Mouse (Mus musculus) forebrain, embryonic 10.5 days (tissue): ENCODE data around the gene Smyd3. TPM values are rescaled to one million over a fixed set of nuclear protein-coding genes. Genes with fewer than 3 reads are reported as not detected.

Source experiments
- DNase-seq: peaks from one replicate; pipeline ENCODE4 v3.0.0-alpha.2; 2017; ENCODE audit warnings: low spot score; ENCODE audit errors: extremely low spot score
- H3K27ac ChIP-seq: fragments of 300-500 bp; sonication (generic); 2 replicates; pipeline ENCODE4 v1.5.1; 2016; ENCODE audit warnings: mild to moderate bottlenecking
- H3K27me3 ChIP-seq: fragments of 300-500 bp; sonication (generic); 2 replicates; pipeline ENCODE4 v1.6.1; 2016; ENCODE audit warnings: mild to moderate bottlenecking; ENCODE audit not compliant: poor library complexity, severe bottlenecking
- H3K36me3 ChIP-seq: fragments of 300-500 bp; sonication (generic); replicated peaks from 2 replicates; pipeline ENCODE4 v1.6.1; 2016; ENCODE audit warnings: mild to moderate bottlenecking, moderate library complexity
- H3K4me1 ChIP-seq: fragments of 300-500 bp; sonication (generic); 2 replicates; pipeline ENCODE4 v1.6.1; 2016
- H3K4me3 ChIP-seq: fragments of 300-500 bp; sonication (generic); 2 replicates; pipeline ENCODE4 v1.5.1; 2016; ENCODE audit warnings: mild to moderate bottlenecking, moderate library complexity
- H3K9me3 ChIP-seq: fragments of 300-500 bp; sonication (generic); 2 replicates; pipeline ENCODE4 v1.6.1; 2016; ENCODE audit warnings: mild to moderate bottlenecking, moderate library complexity
- WGBS: fragments of 180-500 bp; shearing (Covaris S2); methylation state at CpG from one replicate; pipeline ENCODE4 v1.1.7; 2016; 5-methylcytosine and 5-hydroxymethylcytosine counted together
- polyA plus RNA-seq: library from polyadenylated mRNA; unstranded; fragments of >200 nt; fragmentation: Nextera tagmentation; extraction: Ambion mirVana; gene quantifications from 2 replicates; pipeline ENCODE4 v1.2.1, GENCODE M21; 2016

Smyd3 gene
- polyA plus RNA-seq, 1 experiment from 2014 or later: 18.0 TPM

DNA sequence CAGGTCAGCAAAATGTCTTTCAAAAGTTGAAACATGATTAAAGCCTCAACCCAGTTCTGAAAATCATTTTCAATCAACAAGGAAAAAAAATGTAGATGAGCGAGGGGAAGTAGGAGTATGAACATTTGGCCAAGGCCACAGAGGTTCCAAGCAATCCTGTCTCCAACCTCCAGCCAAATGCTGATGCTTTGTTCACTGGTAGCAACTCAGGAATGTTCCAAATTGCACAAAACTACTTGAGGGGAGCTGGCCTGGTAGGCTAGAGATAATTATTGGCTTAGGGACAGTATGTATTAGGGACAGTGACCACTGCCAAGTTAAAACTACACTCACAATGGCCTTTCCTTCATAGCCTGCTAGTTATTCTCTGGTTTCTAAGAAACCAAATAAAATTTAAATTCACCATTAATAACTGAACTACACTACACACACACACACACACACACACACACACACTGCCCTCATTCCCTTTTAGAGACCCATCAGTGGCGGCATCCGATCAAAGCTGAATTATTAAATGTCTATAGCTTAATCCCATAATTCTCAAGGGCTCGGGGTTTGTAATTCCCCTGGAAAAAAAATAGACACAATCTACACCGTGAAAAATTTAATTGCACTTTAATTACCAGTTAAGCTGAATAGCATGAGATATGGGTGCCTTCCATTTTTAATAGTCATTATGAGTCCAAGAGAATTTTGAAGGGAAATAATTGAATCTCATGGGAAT lies 514.3 kb downstream of the Smyd3 start:
- DNase-seq: no peak
- 92% methylated on average over 5 of the region's 5 CpGs for whole genome bisulfite sequencing
- Histone ChIP-seq H3K9me3 (no peaks in the 10 kb centered on the region), H3K4me3 (no peak overlapping the region), H3K27ac (no peak overlapping the region), H3K36me3 (no peaks in the 10 kb centered on the region), H3K4me1 (peaks cover 9% of the 10 kb centered on the region), H3K27me3 (no peaks in the 10 kb centered on the region)

DNA sequence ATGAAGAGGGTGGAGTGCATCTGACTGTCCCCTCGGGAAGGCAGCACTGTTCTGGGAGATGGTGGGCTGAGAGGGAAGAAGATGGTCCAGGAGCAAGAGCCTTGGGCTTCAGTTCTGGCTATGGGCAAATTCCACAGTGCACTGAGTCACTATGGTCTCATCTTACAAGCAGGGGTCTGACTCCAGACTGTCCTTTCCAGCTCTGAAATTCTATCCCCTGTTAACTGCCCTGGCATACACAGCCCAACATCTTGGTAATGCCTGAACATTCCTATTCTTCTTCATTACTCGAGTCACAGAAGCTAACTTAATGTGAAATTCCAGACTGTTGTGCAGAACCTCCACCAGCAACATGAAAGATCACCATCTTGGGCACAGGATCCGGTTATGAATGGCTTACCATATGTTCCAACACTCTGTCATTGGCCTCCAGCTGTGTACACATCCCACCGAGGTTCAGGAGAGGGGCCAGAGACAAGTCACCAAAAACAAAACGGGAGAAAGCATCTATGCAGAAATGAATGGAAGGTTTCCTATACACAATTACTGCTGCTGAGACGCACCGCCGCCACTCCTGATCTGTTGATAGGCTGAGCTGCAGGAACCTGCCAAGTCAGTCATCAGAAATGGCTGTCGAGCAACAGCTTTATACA lies 517.8 kb downstream of the Smyd3 start:
- no peak overlapping the region for H3K4me3 ChIP-seq
- peaks cover 37% of the 10 kb centered on the region for H3K4me1 ChIP-seq
- no peak overlapping the region for H3K27ac ChIP-seq
- WGBS: 79% methylated on average over 9 of the region's 9 CpGs
- H3K36me3 ChIP-seq: no peaks in the 10 kb centered on the region
- no peak for DNase-seq
- H3K27me3 ChIP-seq: no peaks in the 10 kb centered on the region
- no peaks in the 10 kb centered on the region for H3K9me3 ChIP-seq

- no peak overlapping the region for H3K4me3 ChIP-seq
- no peak for DNase-seq
- H3K27ac ChIP-seq: no peak overlapping the region
- no peaks in the 10 kb centered on the region for H3K27me3 ChIP-seq
- WGBS: 45% methylated on average over 4 of the region's 4 CpGs
- H3K9me3 ChIP-seq: no peaks in the 10 kb centered on the region
- H3K36me3 ChIP-seq: no peaks in the 10 kb centered on the region
- H3K4me1 ChIP-seq: peaks cover 37% of the 10 kb centered on the region
Measured at GRCm38 (mm10) chr1:178997870-178998269, 520.0 kb downstream of the Smyd3 start.

DNA sequence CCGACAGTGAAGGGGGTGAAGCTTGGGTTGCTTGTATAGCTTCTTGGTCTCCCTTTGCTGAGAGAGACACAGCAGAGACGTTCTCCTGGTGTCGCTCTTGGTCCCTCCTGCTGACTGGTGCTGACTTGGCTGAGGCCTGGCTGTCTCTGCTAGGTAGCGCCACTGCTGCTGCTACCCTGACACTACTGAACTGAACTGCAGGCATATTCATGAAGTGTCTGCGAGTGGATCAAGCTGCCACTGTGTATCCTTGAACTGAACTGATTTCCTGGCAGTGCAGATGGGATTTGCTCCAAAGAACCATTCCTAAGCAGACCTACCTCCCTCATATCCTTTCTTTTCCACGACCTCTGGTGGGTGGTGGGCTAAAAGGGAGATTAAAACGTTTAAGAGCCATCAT lies 523.6 kb downstream of the Smyd3 start:
- Histone ChIP-seq H3K27ac (no peak overlapping the region), H3K27me3 (no peaks in the 10 kb centered on the region), H3K9me3 (no peaks in the 10 kb centered on the region), H3K4me3 (no peak overlapping the region), H3K4me1 (peaks cover 38% of the 10 kb centered on the region), H3K36me3 (no peaks in the 10 kb centered on the region)
- 82% methylated on average over 7 of the region's 7 CpGs for WGBS
- no peak for DNase-seq

DNA sequence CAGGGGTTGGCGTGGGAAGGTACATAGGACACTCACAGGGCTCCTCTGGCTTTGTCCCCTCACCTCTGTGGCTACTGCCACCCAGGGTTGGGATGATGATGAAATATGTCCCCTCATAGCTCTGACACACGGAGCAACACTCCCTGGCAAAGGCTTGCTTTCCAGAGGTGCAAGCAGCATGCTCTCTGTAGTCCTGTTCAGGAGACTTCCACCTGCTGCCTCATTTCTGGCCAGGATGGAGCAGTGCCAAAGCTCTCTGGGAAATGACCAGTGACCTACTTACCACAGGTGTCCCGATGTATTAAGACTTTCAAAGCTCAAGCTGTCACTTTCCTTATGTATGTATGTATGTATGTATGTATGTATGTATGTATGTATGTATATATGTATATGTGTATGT lies 525.3 kb downstream of the Smyd3 start:
- Histone ChIP-seq H3K27ac (no peak overlapping the region), H3K4me3 (no peak overlapping the region), H3K4me1 (peaks cover 27% of the 10 kb centered on the region), H3K27me3 (no peaks in the 10 kb centered on the region), H3K9me3 (no peaks in the 10 kb centered on the region), H3K36me3 (no peaks in the 10 kb centered on the region)
- WGBS: 94% methylated on average over 3 of the region's 3 CpGs
- no peak for DNase-seq

- Histone ChIP-seq H3K36me3 (no peaks in the 10 kb centered on the region), H3K27me3 (no peaks in the 10 kb centered on the region), H3K4me1 (peaks cover 21% of the 10 kb centered on the region), H3K27ac (no peak overlapping the region), H3K4me3 (no peak overlapping the region), H3K9me3 (no peaks in the 10 kb centered on the region)
- DNase-seq: no peak
- WGBS: 65% methylated on average over 4 of the region's 4 CpGs
Measured at GRCm38 (mm10) chr1:178991470-178991869, 526.4 kb downstream of the Smyd3 start.

- peaks cover 17% of the 10 kb centered on the region for H3K4me1 ChIP-seq
- 77% methylated on average over 6 of the region's 6 CpGs for WGBS
- H3K4me3 ChIP-seq: no peak overlapping the region
- DNase-seq: no peak
- H3K27me3 ChIP-seq: no peaks in the 10 kb centered on the region
- no peak overlapping the region for H3K27ac ChIP-seq
- H3K9me3 ChIP-seq: no peaks in the 10 kb centered on the region
- no peaks in the 10 kb centered on the region for H3K36me3 ChIP-seq
Measured at GRCm38 (mm10) chr1:178991045-178991444, 526.8 kb downstream of the Smyd3 start.

DNA sequence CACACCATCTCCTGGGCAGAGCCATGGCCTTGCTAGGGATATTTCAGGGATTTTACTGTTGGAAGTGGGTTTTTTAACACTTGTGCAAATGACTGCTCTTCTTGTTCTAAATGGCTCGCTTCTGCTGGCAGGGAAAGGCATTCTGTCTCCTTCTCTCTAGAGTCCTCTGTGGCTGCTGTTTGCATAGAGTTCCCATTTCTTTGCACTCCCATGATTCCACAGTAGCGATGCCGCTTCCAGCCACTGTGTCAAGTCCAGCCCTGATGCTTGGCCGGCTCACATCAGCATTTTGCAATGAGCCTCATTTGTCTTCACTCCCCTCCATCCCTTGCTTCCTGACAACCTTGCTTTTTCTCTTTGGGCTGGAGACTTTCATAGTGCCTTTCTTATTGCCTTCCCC lies 528.4 kb downstream of the Smyd3 start:
- Histone ChIP-seq H3K9me3 (no peaks in the 10 kb centered on the region), H3K36me3 (no peaks in the 10 kb centered on the region), H3K4me1 (peaks cover 9% of the 10 kb centered on the region), H3K27ac (no peak overlapping the region), H3K27me3 (no peaks in the 10 kb centered on the region), H3K4me3 (no peak overlapping the region)
- 91% methylated on average over 4 of the region's 4 CpGs for WGBS
- DNase-seq: no peak

- Histone ChIP-seq H3K36me3 (no peaks in the 10 kb centered on the region), H3K9me3 (no peaks in the 10 kb centered on the region), H3K4me1 (peaks cover 9% of the 10 kb centered on the region), H3K27ac (no peak overlapping the region), H3K4me3 (no peak overlapping the region), H3K27me3 (no peaks in the 10 kb centered on the region)
- WGBS: 89% methylated on average over 1 of the region's 1 CpGs
- DNase-seq: no peak
Measured at GRCm38 (mm10) chr1:178988176-178988575, 529.7 kb downstream of the Smyd3 start.

GRCm38 (mm10) chr1:178981641-178982040 lies 536.2 kb downstream of the Smyd3 start:
- no peak overlapping the region for H3K4me3 ChIP-seq
- peaks cover 20% of the 10 kb centered on the region for H3K4me1 ChIP-seq
- H3K27ac ChIP-seq: no peak overlapping the region
- H3K9me3 ChIP-seq: no peaks in the 10 kb centered on the region
- no peaks in the 10 kb centered on the region for H3K36me3 ChIP-seq
- no peak for DNase-seq
- WGBS: 74% methylated on average over 5 of the region's 5 CpGs
- no peaks in the 10 kb centered on the region for H3K27me3 ChIP-seq

DNA sequence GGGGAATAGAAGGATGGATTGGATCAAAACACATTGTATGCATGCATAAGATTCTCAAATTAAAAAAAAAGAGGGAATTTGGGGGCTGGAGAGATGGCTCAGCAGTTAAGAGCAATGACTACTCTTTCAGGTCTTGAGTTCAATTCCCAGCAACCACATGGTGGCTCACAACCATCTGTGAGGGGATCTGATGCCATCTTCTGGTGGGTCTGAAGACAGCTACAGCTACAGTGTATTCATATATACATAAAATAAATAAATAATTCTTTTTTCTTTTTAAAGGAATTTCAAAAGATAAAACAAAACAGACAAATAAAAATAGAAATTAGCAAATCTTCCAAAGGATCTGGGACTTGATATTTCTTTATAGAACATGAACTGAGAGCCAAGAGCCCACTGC lies 537.7 kb downstream of the Smyd3 start:
- H3K9me3 ChIP-seq: no peaks in the 10 kb centered on the region
- H3K36me3 ChIP-seq: no peaks in the 10 kb centered on the region
- DNase-seq: no peak
- H3K4me3 ChIP-seq: no peak overlapping the region
- H3K4me1 ChIP-seq: peaks cover 26% of the 10 kb centered on the region
- no peak overlapping the region for H3K27ac ChIP-seq
- H3K27me3 ChIP-seq: no peaks in the 10 kb centered on the region

DNA sequence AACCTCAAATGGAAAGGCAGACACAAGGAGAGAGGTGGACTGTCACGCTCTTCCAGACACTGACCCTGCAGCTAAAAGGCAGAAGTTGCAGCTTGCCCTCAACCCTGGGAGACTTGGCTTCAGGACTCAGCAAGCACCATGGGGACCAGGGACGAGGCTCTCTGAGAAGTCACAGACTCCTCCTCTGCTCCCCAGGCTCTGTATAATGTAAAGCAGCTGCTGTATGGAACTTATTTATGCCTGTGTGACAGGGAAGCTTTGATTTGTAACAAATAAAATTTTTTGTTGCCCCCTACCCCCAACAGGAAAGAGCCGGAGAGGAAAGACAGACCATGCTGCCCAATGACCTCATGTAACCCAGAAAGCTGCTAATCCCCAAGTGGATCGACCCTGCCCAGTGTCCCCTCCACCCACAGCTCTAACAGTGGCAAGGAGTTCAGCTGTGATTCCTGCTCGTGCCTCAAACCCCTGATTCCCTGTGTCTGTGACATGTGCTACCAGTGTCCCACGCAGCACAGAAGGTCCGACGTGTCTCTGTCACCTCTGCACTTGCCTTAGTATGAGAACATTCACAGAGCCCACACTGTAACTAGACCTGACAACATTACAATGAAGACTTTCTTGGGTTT lies 539.1 kb downstream of the Smyd3 start:
- no peaks in the 10 kb centered on the region for H3K9me3 ChIP-seq
- H3K36me3 ChIP-seq: no peaks in the 10 kb centered on the region
- no peaks in the 10 kb centered on the region for H3K27me3 ChIP-seq
- no peak for DNase-seq
- peak overlapping the region; percentile 40; the same call in 1 of the 2 replicates for H3K27ac ChIP-seq
- H3K4me1 ChIP-seq: peaks cover 38% of the 10 kb centered on the region
- H3K4me3 ChIP-seq: no peak overlapping the region
- 53% methylated on average over 8 of the region's 8 CpGs for WGBS

DNA sequence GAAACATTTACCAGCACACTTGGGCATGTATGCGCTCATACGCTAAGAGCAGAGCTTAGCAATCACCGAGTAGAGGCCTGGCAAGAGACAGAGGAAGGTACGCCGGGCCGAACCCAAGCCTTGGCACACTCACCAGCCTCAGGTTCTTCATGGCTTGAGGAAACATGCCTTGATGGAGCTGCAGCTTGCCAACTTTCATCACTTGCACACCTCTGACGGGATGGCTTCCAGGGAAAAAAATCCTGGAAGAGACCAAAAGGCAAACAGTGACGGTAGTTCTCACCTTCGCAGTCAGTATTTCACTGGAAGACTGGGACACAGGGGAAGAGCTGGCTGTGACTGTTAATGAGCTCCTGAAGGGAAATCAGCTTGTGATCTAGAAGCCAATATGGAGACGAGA lies 545.8 kb downstream of the Smyd3 start:
- Histone ChIP-seq H3K27me3 (no peaks in the 10 kb centered on the region), H3K36me3 (no peaks in the 10 kb centered on the region), H3K4me3 (no peak overlapping the region), H3K4me1 (peaks cover 18% of the 10 kb centered on the region), H3K27ac (no peak overlapping the region), H3K9me3 (no peaks in the 10 kb centered on the region)
- DNase-seq: no peak
- WGBS: 92% methylated on average over 10 of the region's 10 CpGs
